Mouse (Mus musculus) lung, postnatal 0 days (tissue): ENCODE measurements around the gene Scml4.

ENCODE experiments used
- CTCF ChIP-seq: IDR thresholded peaks from 2 replicates; pipeline ENCODE4 v1.5.1; 2016; ENCODE audit warnings: antibody characterized with exemption, mild to moderate bottlenecking
- EP300 ChIP-seq: IDR thresholded peaks from 2 replicates; pipeline ENCODE4 v1.6.1; 2016; ENCODE audit warnings: antibody characterized with exemption, mild to moderate bottlenecking, control low read depth

DNA sequence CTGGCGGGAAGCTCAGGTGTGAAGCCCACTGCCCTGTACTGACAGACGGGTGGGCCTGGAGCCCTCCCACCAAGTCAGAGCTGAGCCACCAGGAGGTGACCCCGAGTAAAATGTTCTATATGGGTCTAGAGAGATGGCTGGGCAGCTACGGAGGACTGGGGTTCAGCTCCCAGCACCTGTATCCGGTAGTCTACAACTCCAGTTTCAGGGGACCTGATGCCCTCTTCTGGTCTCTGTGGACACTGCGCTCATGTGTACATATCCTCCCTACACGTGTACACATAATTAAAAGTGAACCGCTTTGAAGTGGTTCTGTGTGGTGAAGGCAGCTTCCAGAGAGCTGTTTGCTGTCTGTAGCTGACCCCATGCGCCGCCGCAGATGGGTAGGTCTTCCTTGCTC is 20.1 kb upstream of the Scml4 start:
- TF ChIP-seq CTCF (no peak), EP300 (no peak)
